Mouse (Mus musculus): ENCODE results near the gene Sec14l5. TPM values are rescaled to one million over a fixed set of nuclear protein-coding genes. Genes with fewer than 3 reads are reported as not detected.

Sec14l5 gene
- total RNA-seq, 2 experiments from 2014 or later = 2.4 to 3.4 TPM

DNA sequence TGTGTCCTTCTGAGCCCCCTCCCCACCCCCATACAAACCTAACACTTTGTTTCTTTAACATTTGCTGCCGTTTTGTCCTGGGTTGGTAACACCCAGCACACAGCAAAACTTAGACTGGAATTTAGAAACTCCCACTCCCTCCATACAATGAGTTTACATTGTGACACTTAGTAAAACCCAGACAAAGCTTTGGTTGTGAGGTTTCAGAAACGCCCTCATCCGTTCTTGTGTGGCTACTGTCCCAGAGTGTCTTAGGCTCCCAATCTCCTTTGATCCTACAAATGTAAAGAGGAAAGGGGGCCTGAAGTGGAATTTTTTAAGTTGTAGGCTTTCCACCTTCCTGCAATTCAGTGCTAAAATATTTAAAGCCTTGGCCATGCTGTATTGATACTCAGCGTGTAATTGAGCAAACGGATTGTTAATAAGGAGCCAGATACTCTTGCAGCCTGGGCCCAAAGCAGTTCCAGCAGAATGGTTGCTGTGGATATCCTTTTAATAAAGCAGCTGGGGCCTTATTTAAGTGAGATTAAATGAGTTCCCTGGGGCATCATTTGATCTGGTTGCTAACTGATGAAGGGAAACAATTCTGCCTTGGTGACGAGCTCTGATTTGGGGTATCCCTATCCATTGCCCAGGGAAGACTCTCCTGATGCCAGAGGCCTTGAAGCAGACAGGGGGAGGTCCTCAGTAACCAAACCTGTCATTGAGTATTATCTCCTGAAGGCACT lies 6.6 kb downstream of the Sec14l5 start:
- no peak for DNase-seq (ENCODE audit: low spot score in 2 of 2)

DNA sequence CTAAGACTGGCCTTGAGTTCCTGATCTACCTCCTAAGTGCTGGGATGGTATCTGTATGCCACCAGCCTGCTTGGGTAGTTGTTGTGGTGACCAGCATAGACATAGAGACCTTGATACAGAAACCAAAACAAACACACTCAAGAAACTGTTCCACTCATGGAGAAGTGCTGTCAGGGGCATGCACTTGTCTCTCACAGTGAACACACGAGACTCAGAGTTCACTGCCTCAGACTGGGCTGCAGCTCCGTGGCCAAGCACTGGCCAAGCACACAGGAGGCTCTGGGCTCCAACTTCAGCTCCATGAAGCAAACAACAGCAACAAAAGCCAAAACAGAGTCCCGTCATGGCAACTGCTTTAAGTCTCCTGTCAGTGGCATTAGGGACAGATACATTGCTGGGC lies 8.1 kb downstream of the Sec14l5 start:
- DNase-seq (ENCODE audit: low spot score in 2 of 2) = no peak

DNA sequence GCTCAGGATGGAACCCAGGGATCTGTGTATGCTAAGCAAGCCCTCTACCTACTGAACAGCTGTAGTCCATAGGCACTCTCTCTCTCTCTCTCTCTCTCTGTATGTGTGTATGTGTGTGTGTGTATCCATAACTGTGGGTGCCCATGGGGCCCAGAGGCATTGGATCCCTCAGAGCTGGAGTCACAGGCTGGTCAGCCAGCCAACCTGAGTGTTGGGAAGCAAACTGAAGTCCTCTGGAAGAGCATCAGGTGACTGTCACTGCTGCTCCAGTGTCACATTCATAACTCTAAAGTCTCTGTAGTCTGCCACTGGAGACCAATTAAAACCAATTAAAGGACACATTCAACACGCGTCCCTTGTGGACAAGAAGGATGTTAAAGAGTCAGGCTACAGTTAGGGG lies 9.6 kb downstream of the Sec14l5 start:
- DNase-seq (ENCODE audit: low spot score in 2 of 2) = no peak

DNA sequence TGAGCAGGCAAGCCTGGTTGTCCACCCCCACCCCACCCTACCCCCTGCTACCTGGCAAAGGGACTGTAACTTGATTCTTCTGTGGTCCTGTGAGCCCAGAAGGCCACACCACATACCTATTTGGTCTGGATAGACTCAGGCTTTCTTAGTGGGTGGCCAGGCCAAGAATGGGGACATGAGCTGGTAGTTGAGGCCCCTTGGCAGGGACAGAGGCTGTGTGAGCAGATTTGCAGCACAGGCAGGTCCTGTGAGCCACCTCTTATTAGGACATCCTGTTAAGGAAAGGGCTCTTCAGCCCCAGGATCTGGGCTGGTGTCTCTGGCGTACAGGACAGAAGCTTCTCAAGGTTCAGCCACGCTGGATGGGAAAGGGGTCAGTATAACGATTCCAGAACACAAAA lies 10.2 kb downstream of the Sec14l5 start:
- no peak for DNase-seq (ENCODE audit: low spot score in 2 of 2)

DNA sequence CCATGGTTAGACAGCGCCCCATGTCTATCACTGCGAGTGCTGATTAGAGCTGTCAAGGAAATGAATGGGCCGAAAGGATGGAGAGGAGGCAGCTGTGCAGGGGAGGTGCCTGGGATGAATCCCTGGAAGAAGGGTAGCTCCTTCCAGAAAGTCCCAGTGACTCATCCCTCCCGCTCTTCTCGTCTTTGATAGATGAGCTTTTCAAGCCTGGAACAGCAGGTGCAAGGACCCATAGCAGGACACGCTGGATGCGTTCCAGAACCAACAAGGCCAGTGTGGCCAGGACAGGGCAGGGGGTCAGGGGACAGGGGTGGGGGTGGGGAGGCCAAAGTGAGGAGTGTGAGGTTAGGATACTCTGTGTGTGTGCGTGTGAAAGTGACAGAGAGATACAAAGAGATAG lies 12.3 kb downstream of the Sec14l5 start:
- no peak for DNase-seq (ENCODE audit: low spot score in 2 of 2)

DNA sequence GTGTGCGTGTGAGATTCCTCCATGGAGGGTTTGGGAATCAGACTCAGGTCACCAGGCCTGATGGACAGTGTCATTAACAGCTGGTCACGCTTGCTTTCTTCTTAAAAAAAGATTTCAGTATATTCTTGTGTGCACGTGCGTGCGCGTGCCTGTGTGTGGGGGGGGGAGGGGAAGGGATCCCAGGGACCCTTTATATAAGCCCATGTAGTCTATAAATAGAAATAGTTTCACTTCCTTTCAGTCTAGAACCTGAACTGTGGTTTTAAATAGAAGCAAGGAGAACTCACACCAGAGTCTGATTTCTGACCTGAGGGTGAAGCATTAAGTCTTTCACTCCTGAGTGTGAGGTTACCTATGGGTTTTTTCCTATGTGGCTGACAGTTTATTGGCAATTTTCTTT lies 17.4 kb downstream of the Sec14l5 start:
- DNase-seq (ENCODE audit: low spot score in 2 of 2) = no peak

DNA sequence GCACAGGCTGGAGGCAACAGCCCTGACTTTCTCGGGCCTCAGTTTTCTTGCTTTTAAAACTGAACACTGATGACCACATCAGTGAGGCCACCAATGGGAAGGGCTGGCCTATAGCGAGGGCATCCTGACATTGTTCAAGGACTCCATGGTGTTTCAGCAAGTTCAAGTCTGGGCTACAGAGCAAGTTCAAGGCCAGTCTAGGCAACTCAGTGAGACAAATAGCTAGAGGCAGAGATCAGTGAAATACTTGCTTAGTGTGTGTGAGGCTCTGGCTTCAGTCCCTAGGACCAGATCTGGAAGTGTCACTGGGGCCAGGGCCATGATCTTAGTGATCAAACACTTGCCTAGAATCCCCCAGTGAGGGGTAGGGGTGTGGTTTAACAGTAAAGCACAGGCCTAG lies 21.1 kb downstream of the Sec14l5 start:
- no peak for DNase-seq (ENCODE audit: low spot score in 2 of 2)

DNA sequence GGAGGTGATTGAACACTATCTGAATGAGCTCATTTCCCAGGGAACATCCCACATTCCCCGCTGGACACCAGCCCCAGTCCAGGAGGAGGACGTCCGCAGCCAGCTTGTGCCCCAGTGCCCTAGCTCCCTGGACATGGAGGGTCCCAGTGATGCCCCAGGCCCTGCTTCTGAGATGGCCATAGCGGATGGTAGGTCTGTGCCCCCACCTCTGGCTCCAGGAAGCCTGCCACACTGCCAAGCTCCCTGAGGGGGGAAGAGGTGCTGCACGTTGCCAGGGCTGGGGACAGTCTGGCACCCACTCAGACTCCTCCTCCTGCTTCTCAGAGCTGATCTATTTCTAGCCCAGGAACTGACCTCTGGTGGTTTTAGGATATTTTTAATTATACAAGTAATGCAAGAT lies 21.9 kb downstream of the Sec14l5 start:
- no peak for DNase-seq (ENCODE audit: low spot score in 2 of 2)

DNA sequence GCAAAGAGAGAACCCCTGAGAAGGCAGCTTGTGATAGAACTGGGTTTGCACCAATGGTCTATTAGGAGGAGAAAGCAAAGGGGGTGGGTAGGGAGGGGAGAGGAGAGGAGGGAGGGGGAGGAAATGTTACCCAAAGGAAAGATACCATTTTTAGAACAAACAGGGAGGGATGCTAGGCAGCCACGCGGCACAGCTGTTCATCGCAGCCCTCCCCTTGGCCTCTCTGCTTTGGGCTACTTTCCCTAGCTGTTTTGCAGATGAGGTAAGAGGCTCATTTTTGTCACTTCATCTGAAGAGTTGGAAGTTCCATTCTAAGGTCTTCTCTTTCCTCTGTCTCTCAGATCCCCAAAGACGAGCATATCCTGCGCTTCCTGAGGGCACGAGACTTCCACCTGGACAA lies 25.7 kb downstream of the Sec14l5 start:
- DNase-seq (ENCODE audit: low spot score in 2 of 2) = no peak

DNA sequence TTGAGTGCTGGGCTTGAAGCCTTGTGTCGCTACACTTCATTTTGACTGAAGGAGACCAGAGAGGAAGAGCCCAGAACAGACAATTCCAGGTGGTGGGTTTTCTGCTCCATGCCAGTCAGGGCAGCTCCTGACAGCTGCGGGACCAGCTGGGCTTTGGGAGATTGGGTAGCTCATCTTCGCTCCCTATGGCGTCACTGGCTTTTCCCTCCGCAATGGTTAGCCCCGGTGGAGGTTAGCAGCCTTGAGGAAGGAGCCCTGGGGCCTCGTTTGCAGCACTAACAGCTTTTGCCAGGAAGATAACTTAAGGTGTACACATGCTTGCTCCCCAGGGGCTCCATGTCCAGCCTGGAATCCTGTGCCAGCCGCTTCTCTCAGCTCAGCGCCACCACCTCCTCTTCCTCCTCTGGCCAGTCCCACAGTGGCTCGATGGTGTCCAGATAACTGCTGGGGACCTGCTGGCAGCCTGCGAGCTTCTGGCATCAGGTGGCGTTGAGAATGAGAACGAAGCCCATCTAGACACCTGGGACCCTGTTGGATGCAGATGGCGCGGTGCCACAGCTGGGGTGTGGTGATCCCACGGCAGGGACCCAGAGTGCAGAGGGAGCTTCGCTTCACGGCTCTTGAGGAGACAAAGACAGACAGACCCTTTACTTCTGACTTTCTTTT lies 36.5 kb downstream of the Sec14l5 start:
- no peak for DNase-seq (ENCODE audit: low spot score in 2 of 2)

DNA sequence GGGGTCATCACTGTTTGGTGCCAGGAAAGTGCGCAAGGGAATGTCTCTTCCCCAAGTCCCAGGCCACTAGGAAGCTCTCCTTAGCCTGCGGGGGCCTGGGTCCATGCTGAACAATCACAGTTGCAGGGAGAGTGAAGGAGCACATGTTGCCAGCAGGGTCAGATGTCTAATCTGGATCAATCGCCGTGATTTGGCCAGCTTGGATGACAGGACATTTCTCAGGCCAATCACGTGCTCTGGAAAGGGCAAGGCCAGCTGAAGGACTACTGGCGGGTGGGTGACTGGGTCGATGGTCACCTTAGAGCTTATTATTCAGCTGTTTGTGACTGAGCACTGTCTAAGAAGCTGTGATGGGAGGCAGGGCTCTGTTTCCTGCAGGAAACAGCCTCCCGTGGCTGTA lies 37.2 kb downstream of the Sec14l5 start:
- DNase-seq (ENCODE audit: low spot score in 2 of 2) = no peak

DNA sequence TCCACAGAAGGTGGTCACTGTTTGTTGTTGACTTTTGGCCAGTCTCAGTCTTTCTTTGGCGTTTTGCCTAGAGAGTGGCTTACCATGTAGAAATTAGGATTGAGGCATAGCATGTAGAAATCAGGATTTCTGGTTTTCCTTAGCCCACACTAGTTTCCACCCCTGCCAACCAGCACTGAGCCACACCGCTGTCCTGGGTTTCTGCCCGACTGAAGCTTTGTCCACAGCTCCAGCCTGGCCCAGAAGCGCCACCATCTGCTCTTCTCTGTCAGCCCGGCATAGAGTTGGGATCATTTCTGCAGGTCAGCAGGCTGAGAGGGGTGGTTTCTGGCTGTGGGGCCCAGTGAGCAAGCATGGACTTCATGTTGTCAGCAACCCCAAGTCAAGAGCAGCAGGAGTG lies 38.0 kb downstream of the Sec14l5 start:
- DNase-seq (ENCODE audit: low spot score in 2 of 2) = no peak

DNA sequence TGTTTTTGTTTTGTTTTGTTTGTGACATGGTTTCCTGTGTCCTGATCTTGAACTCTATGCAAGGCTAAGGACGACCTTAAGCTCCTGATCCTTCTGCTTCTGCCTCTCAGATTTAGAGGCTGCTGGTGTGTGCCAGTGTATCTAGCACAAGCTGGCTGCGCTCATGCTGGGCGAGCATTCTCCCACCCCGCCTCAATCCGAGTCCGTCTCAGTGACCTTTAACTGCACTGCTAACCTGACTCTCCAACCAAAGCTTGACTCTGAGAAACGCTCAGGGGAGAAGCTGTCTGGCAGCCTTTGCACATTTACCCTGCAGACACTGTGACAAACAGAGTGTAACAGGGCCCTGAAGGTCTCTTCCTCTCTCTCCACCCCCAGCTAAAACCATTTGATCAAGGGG lies 38.8 kb downstream of the Sec14l5 start:
- DNase-seq (ENCODE audit: low spot score in 2 of 2) = no peak

DNA sequence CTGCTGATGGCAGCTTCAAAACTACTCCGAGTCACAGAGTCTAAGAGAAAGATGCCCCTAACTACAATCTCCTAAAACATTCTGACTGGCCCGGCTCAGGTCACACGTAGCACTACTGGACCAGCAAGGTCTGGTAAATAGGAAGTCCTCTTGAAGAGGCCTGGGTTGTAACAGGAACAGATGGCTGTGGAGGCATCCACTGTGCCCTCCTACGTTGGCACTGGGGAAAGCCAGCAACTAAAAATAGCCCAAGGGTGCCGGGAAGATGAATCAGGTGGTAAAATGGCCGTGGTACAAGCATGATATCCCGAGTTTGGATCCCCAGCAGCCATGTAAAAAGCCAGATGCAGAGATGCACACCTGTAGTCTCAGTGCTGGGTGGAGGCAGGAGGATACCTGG lies 39.3 kb downstream of the Sec14l5 start:
- no peak for DNase-seq (ENCODE audit: low spot score in 2 of 2)

DNA sequence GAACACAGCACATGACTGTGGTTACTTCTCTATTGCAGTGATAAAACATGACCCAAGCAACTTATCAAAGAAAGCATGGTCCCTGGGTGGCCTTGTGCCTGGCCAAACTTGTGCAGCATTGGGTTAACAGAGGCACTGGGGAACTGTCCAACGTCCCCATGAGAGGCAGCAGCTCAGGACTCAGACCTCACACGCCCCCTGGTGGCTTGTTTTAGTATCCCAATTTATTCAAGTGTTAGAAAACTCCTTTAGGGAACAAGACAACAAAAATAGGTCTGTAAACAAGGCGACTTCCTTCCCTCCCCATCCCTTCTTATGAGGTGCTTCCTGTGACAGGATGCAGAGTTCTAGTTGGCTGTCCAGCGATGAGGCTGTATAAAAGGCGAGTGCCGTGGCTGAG lies 48.2 kb downstream of the Sec14l5 start:
- peak; percentile 33 to 60 for DNase-seq (ENCODE audit: low spot score in 2 of 2)

DNA sequence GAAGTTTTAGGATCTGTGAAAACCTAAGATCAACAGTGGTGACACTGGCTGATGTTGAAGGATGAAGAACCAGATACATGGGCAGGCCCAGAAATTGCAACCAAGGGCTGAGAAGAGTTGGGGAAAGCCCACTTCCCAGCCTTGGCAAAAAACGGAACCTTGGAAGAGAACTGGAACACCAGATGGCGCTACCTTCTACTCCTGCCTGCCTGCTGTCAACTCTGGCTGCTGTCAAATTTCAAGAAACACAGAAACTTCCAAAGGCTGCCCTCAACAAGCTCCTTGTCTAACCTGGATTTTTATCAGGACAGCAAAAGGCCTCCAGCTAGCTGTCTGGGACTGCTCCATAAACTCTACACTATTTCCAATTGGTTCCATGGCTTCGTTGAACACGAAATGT lies 55.8 kb downstream of the Sec14l5 start:
- peak; percentile 29 to 59 for DNase-seq (ENCODE audit: low spot score in 2 of 2)

DNA sequence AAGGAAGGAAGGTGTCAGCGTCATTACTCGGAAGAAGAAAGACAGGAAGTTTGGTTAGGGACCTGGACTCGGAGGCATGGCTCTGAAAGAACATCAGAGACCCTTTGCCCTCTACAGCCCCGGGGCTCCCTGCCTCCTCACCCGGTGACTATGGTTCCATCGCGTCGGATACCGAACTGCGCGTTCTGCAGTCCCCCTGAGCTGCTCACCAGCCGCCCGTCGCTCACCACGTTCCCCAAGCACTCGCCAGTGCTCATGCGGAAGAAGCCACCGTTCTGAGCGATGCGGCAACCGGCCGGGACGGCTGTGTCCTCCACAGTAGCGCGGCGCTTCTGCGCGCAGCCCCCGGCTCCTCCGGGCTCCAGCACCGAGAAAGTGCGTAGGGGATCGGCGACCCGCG lies 56.3 kb downstream of the Sec14l5 start:
- no peak for DNase-seq (ENCODE audit: low spot score in 2 of 2)

DNA sequence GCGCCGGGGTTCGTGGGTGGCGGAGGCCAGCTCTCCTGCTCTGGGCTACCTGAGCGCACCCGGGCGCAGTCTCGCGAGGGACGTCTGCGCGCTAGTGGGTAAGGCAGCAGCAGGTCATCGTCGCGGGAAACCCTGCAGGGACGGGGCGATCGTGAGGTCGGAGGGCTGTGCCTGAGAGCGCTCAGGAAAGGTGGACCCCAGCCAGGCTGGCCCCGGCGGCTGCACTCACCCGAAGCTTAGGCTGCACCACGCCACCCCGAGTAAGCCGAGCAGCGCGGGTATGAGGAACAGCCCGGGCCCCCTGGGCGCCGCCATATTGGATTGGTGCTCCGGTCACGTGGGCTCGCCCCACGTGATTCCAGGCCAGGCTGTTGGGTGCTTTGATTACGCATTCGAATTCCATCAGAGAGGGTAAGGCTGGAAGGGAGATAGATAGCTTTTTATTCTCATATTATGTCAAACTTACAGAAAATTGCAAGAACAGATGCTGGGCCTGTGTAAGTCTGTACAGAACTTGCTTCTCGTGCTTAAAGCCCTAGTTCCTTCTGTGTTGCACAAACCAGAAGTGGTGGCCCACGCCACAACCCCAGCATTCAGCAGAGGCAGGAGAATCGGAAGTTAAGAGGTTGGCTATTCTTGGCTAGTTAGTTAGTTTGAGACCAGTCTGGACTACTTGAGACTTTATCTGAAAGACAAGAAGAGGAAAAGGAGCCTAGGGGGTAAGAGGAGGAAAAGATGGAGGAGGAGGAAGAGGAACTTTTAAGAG lies 56.9 kb downstream of the Sec14l5 start, which contains the start of gene Nagpa:
Nagpa (minus strand) TSS at position 345 of the 766 bp plus-strand sequence.
- peak; percentile 74 to 77 for DNase-seq (ENCODE audit: low spot score in 2 of 2)

DNA sequence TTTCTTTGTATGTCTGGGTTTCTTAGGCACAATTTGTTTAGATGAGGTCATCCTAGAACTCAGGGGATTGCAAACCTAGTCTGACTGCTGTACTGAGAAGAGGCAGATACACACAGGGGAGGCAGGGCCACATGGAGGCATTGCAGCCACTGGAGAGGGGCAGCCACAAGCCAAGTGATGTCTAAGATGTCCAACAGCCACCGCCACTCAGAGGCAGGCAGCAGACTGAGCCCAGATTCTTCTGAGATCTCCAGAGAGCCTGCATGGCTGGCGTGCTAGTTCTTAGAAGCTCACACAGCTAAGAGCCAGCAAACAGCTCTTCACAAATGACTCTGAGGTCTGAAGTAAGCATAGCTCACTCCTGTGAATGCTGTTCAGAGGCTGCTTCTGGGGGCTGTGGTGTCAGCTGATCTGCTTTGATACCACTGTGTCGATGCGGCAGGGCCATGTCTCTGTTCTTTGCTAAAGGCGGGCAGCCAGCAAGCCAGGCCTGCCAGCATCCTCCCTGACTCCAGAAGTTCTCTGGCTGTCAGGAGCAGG lies 58.6 kb downstream of the Sec14l5 start:
- no peak for DNase-seq (ENCODE audit: low spot score in 2 of 2)

DNA sequence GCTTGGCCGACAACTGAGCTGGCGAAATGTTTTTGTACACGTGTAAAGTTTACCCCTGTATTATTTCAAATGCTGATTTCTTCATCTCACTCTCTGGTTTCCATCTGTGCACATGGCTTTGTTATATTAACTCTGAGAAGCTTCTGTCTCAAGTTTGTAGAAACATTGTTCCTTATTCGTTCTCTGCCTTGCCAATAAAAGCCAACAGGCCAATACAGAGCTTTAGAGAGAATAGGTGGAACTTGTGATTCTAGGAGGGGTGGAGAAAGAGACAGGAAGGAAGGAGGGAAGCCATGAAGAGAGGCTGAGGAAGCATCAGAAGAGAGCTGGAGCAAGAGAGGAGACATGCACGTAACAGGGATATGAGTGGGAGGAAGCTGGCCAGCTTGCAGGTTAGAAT lies 59.1 kb downstream of the Sec14l5 start:
- DNase-seq (ENCODE audit: low spot score in 2 of 2) = peak in 1 of 2 experiments; percentile 27

DNA sequence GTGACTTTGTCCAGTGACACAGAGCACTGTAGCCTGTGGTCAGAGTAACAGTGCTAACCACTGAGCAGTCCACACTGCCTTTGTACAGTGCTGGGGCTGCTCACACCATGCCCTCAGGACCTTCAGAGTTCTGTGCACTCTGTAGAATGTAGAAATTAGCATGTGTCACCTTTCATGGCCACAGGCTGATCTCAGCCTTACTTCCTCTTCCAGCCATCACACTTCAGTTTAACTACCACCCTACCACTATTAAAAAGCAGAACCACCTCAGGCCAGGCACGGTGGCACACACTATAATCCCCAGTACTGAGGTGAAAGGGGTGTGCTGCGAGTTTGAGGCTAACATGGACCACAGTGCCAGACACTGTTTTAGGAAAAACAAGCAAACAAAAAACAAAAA lies 63.5 kb downstream of the Sec14l5 start:
- no peak for DNase-seq (ENCODE audit: low spot score in 2 of 2)

DNA sequence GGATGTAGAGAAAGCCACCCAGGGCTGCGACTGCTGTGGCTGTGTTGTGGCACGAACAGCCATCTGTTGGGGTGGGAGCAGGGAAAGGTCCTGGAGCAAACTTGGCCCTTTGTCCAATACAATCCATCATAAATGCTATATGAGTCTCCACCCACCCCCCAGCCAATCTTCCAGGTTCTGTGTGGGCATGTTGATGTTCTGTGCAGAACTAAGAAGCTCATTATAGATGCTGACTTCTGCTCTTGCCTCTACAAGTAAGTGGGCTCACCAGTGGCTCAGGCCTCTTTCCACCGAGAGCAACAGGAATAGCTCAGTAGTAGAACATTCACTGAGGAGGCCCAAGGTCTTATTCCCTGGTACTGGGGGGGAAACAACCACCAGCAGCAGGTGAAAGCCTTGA lies 65.2 kb downstream of the Sec14l5 start:
- no peak for DNase-seq (ENCODE audit: low spot score in 2 of 2)

Measured in layer of hippocampus, postnatal 14 days (tissue).